In the genomic region with DNA sequence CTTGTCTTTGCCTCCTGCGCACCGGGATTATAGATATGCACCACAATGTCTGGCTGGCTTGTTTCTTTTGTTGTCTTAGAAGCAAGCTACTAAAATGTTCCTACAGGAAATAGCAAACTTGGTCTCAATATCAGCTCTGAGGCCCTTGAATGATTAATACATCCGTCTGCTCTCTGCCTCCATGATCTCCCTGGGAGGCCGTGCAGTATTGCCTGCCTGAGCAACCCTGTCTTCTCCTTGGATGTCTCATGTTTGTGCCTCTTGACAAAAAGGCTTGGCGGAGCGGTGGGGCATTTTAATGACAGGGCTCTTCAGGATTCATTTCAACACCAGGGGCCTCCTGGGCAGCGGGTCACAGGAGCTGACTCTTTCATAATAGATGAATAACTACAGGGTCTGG, we compare ENCODE assay signal across 11 mouse cellular contexts.
DNase-seq lines count a peak whose midpoint lies in the region; ATAC-seq lines count a peak whose summit lies in the region.
"Had no signal": no experiment of that assay in that cellular context is flagged by ENCODE, and none has a peak within 500 bp of the region (broad histone marks: within the 10 kb centered on the region; RNA-seq: fewer than 3 reads in every experiment).

No protein-coding gene starts in this region.

- no peaks in the 10 kb centered on the region for H3K36me3 ChIP-seq in forebrain, embryonic 12.5 days (replicated peaks)
- no peaks in the 10 kb centered on the region for H3K36me3 ChIP-seq in forebrain, embryonic 14.5 days (ENCODE audit: control insufficient read depth, insufficient read depth, low read length)
- no peaks in the 10 kb centered on the region for H3K36me3 ChIP-seq in kidney, embryonic 16.5 days (ENCODE audit: insufficient read depth, low read length)
- no peaks in the 10 kb centered on the region for H3K36me3 ChIP-seq in intestine, embryonic 15.5 days
- no peaks in the 10 kb centered on the region for H3K36me3 ChIP-seq in midbrain, embryonic 13.5 days

- no peaks in the 10 kb centered on the region for H3K9me3 ChIP-seq in forebrain, embryonic 12.5 days
- no peaks in the 10 kb centered on the region for H3K9me3 ChIP-seq in forebrain, embryonic 14.5 days (replicated peaks; ENCODE audit: control insufficient read depth, low read length)
- H3K9me3 ChIP-seq in kidney, embryonic 16.5 days (ENCODE audit: low read length) = no peaks in the 10 kb centered on the region
- no peaks in the 10 kb centered on the region for H3K9me3 ChIP-seq in intestine, embryonic 15.5 days
- H3K9me3 ChIP-seq in midbrain, embryonic 13.5 days = no peaks in the 10 kb centered on the region

- no peak overlapping the region for H3K4me3 ChIP-seq in forebrain, embryonic 12.5 days (replicated peaks)
- no peak overlapping the region for H3K4me3 ChIP-seq in forebrain, embryonic 14.5 days (ENCODE audit: low read depth, low read length)
- no peak overlapping the region for H3K4me3 ChIP-seq in kidney, embryonic 16.5 days (ENCODE audit: low read length)
- H3K4me3 ChIP-seq in intestine, embryonic 15.5 days (replicated peaks) = no peak overlapping the region
- no peak overlapping the region for H3K4me3 ChIP-seq in midbrain, embryonic 13.5 days (replicated peaks)

- H3K4me2 ChIP-seq in forebrain, embryonic 12.5 days = no peak overlapping the region
- H3K4me2 ChIP-seq in forebrain, embryonic 14.5 days (ENCODE audit: low read length) = no peak overlapping the region
- peak overlapping the region; percentile 20; the same call in 1 of the 2 replicates for H3K4me2 ChIP-seq in kidney, embryonic 16.5 days (replicated peaks; ENCODE audit: low read depth, low read length)
- no peak overlapping the region for H3K4me2 ChIP-seq in intestine, embryonic 15.5 days (replicated peaks)
- H3K4me2 ChIP-seq in midbrain, embryonic 13.5 days (replicated peaks) = no peak overlapping the region

- 0 out of 2 replicates have a peak overlapping the region, but pooled peaks have one; percentile 7 for H3K9ac ChIP-seq in forebrain, embryonic 12.5 days
- H3K9ac ChIP-seq in forebrain, embryonic 14.5 days (ENCODE audit: low read length) = no peak overlapping the region
- H3K9ac ChIP-seq in kidney, embryonic 16.5 days (replicated peaks; ENCODE audit: low read length) = no peak overlapping the region
- no peak overlapping the region for H3K9ac ChIP-seq in intestine, embryonic 15.5 days
- no peak overlapping the region for H3K9ac ChIP-seq in midbrain, embryonic 13.5 days (replicated peaks)

- H3K4me1 ChIP-seq in forebrain, embryonic 12.5 days = peaks cover 95% of the 10 kb centered on the region
- H3K4me1 ChIP-seq in forebrain, embryonic 14.5 days (ENCODE audit: control insufficient read depth, insufficient read depth, low read length) = peaks cover 59% of the 10 kb centered on the region
- peaks cover 46% of the 10 kb centered on the region for H3K4me1 ChIP-seq in kidney, embryonic 16.5 days (ENCODE audit: insufficient read depth, low read length)
- H3K4me1 ChIP-seq in intestine, embryonic 15.5 days (replicated peaks) = peaks cover 15% of the 10 kb centered on the region
- peaks cover 93% of the 10 kb centered on the region for H3K4me1 ChIP-seq in midbrain, embryonic 13.5 days (replicated peaks)

- 13% methylated on average over 7 of the region's 7 CpGs for WGBS in forebrain, embryonic 12.5 days
- 25% methylated on average over 7 of the region's 7 CpGs for WGBS in forebrain, embryonic 14.5 days
- 38% methylated on average over 7 of the region's 7 CpGs for WGBS in kidney, embryonic 16.5 days
- 61% methylated on average over 7 of the region's 7 CpGs for WGBS in intestine, embryonic 15.5 days
- WGBS in midbrain, embryonic 13.5 days = 12% methylated on average over 7 of the region's 7 CpGs

- no peak for ATAC-seq in forebrain, embryonic 12.5 days (ENCODE audit: low FRiP score)
- ATAC-seq in forebrain, embryonic 14.5 days = no peak
- no peak; the same call in 1 of the 2 replicates for ATAC-seq in kidney, embryonic 16.5 days (ENCODE audit: low FRiP score, low TSS enrichment)
- peak; percentile 4; the same call in 1 of the 2 replicates for ATAC-seq in intestine, embryonic 15.5 days
- 0 out of 2 replicates have a peak, but pooled peaks have one; percentile 8 for ATAC-seq in midbrain, embryonic 13.5 days

- no peaks in the 10 kb centered on the region for H3K27me3 ChIP-seq in forebrain, embryonic 12.5 days
- no peaks in the 10 kb centered on the region for H3K27me3 ChIP-seq in forebrain, embryonic 14.5 days (replicated peaks; ENCODE audit: control insufficient read depth, insufficient read depth, low read length)
- H3K27me3 ChIP-seq in kidney, embryonic 16.5 days (ENCODE audit: insufficient read depth, low read length) = no peaks in the 10 kb centered on the region
- no peaks in the 10 kb centered on the region for H3K27me3 ChIP-seq in intestine, embryonic 15.5 days (replicated peaks)
- H3K27me3 ChIP-seq in midbrain, embryonic 13.5 days = no peaks in the 10 kb centered on the region

- peak overlapping the region; percentile 69 for H3K27ac ChIP-seq in forebrain, embryonic 12.5 days
- no peak overlapping the region for H3K27ac ChIP-seq in forebrain, embryonic 14.5 days (ENCODE audit: low read depth, low read length)
- peak overlapping the region; percentile 78 for H3K27ac ChIP-seq in kidney, embryonic 16.5 days (ENCODE audit: low read length)
- peak overlapping the region; percentile 56; the same call in 1 of the 2 replicates for H3K27ac ChIP-seq in intestine, embryonic 15.5 days
- peak overlapping the region; percentile 57 for H3K27ac ChIP-seq in midbrain, embryonic 13.5 days

- DNase-seq in forebrain, embryonic 14.5 days (ENCODE audit: low spot score) = no peak
- DNase-seq in kidney, postnatal 10 days = no peak
- no peak for DNase-seq in frontal cortex, adult 2 months (ENCODE audit: extremely low spot score in 1 of 2, low spot score in 1 of 2)
- no peak for DNase-seq in cerebellum, adult 8-10 months
- DNase-seq: adrenal gland, adult 8-10 months; cerebellum, adult 11 months; left cerebral cortex, postnatal 4 days had no signal

Comparison
In these comparisons a context has a peak if more than half of its experiments do, and no peak if none do; other contexts are left out.
1. ATAC-seq: peak in intestine, embryonic 15.5 days (single experiment) and midbrain, embryonic 13.5 days (single experiment); none in forebrain, embryonic 12.5 days (single experiment), forebrain, embryonic 14.5 days (single experiment) and kidney, embryonic 16.5 days (single experiment).